Mouse (Mus musculus) forebrain, embryonic 13.5 days (tissue): ENCODE measurements around the gene Cbr1. TPM values are rescaled to one million over a fixed set of nuclear protein-coding genes. Genes with fewer than 3 reads are reported as not detected.
"Not testable (repeated sequence)": the region's sequence is repeated elsewhere in the genome, so short reads cannot be mapped to it uniquely, and the experiment has no call there.

Experiments used
- ATAC-seq: fragments of 200-750 bp; cut with Nextera tagmentation; 2 replicates; pipeline ENCODE4 v1.8.0; 2017
- H3K27ac ChIP-seq: fragments of 300-500 bp; sonication (generic); 2 replicates; pipeline ENCODE4 v1.5.1; 2015; ENCODE audit warnings: inconsistent platforms, mild to moderate bottlenecking, moderate library complexity
- H3K27me3 ChIP-seq: fragments of 300-500 bp; sonication (generic); 2 replicates; pipeline ENCODE4 v1.6.1; 2015; ENCODE audit warnings: mild to moderate bottlenecking, inconsistent platforms
- H3K36me3 ChIP-seq: fragments of 300-500 bp; sonication (generic); 2 replicates; pipeline ENCODE4 v1.6.1; 2015; ENCODE audit warnings: mild to moderate bottlenecking, inconsistent platforms; ENCODE audit not compliant: poor library complexity, severe bottlenecking
- H3K4me1 ChIP-seq: fragments of 300-500 bp; sonication (generic); 2 replicates; pipeline ENCODE4 v1.6.1; 2015; ENCODE audit warnings: inconsistent platforms
- H3K4me2 ChIP-seq: fragments of 300-500 bp; sonication (generic); 2 replicates; pipeline ENCODE4 v1.6.1; 2015; ENCODE audit warnings: inconsistent platforms, mild to moderate bottlenecking, moderate library complexity
- H3K4me3 ChIP-seq: fragments of 300-500 bp; sonication (generic); 2 replicates; pipeline ENCODE4 v1.5.1; 2015; ENCODE audit warnings: mild to moderate bottlenecking, inconsistent platforms
- H3K9ac ChIP-seq: fragments of 300-500 bp; sonication (generic); 2 replicates; pipeline ENCODE4 v1.6.1; 2015; ENCODE audit warnings: mild to moderate bottlenecking, inconsistent platforms
- H3K9me3 ChIP-seq: fragments of 300-500 bp; sonication (generic); replicated peaks from 2 replicates; pipeline ENCODE4 v1.6.1; 2016; ENCODE audit warnings: inconsistent platforms
- WGBS: fragments of 180-500 bp; shearing (Covaris S2); methylation state at CpG from one replicate; pipeline ENCODE4 v1.1.7; 2015; 5-methylcytosine and 5-hydroxymethylcytosine counted together
- polyA plus RNA-seq: library from polyadenylated mRNA; unstranded; fragments of >200 nt; fragmentation: Nextera tagmentation; extraction: Ambion mirVana; gene quantifications from 2 replicates; pipeline ENCODE4 v1.2.1, GENCODE M21; 2015

The Cbr1 gene
- polyA plus RNA-seq, 1 experiment from 2014 or later = 136 TPM

DNA sequence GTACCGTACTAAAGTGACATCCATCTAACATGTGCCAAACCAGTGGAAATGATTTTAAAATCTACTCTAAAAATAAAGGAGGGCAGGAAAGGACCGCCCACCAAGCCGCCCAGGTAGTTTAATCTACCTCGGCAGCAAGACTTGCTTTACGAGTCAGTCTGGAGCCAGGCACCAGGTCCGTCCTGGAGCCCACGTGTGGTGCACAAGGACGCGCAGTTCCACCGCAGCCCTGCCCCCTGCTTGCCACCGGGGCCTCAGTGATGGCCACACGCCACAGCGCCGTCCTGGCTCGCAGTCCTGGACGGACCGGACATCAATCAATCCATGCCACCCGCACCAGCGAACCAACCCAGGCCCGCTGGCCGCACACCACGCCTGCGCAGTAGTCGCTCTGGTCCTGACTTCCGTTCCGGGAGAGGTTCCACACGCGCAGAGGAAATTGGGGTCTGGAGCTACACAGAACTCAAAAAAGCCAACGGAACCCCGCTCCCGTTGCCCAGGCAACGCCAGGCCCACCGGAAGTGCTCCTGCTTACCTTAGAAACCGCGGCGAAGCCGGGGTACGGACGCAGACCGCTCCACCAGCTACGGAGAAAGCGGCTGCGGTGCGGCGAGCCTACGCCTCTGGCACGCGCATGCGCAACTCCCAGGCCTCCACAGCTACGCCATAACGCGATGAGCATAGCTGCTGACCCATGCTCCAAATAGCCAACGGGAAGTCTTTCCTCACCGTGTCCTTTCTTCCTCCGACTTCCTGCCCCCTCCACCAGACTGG is 2.0 kb upstream of the Cbr1 start, which contains the start of gene Setd4:
Gene Setd4, minus strand, starts transcription at position 625 of the 774 bp plus-strand sequence.
- ATAC-seq = peak; percentile 90
- Histone ChIP-seq H3K4me1 (peaks cover 16% of the 10 kb centered on the region), H3K36me3 (peaks cover under 1% of the 10 kb centered on the region; the same call in 1 of the 2 replicates), H3K4me3 (peak within 1 kb of the TSS; percentile 63), H3K9ac (peak within 1 kb of the TSS; percentile 83), H3K9me3 (no peaks in the 10 kb centered on the region), H3K4me2 (peak within 1 kb of the TSS; percentile 84), H3K27ac (peak within 1 kb of the TSS; percentile 91), H3K27me3 (no peaks in the 10 kb centered on the region)
- 2% methylated on average over 55 of the region's 55 CpGs for WGBS

GRCm38 (mm10) chr16:93604481-93604969 is 1.1 kb upstream of the Cbr1 start:
- H3K9ac ChIP-seq = peak overlapping the region; percentile 83
- peak overlapping the region; percentile 84 for H3K4me2 ChIP-seq
- 4% methylated on average over 16 of the region's 16 CpGs for WGBS
- H3K36me3 ChIP-seq = peaks cover 5% of the 10 kb centered on the region; the same call in 1 of the 2 replicates
- peaks cover 25% of the 10 kb centered on the region for H3K4me1 ChIP-seq
- ATAC-seq = no peak
- H3K27me3 ChIP-seq = no peaks in the 10 kb centered on the region
- H3K9me3 ChIP-seq = no peaks in the 10 kb centered on the region
- H3K27ac ChIP-seq = peak overlapping the region; percentile 91
- H3K4me3 ChIP-seq = peak overlapping the region; percentile 63

DNA sequence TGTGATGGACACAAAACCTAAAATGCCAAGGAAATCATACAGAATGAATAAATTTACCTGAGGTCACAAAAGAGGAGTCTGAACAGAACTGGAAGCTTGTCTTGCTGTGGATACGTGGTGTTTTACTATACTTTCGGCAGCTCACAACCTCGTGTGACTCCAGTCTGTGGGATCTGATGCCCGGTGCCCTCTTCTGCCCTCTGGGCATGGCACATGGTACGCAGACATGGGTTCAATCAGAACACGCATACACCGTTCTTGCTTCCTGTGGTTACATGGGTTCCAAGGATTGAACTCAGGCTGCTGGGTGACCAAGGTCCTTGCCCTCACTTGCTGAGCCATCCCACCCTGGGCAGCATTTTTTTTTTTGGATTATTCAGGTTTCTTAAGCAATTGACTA is 493 bp downstream of the Cbr1 start:
- H3K4me1 ChIP-seq = peaks cover 25% of the 10 kb centered on the region
- H3K27me3 ChIP-seq = no peaks in the 10 kb centered on the region
- no peak overlapping the region for H3K27ac ChIP-seq
- peaks cover 19% of the 10 kb centered on the region for H3K36me3 ChIP-seq
- H3K4me2 ChIP-seq = no peak overlapping the region
- no peaks in the 10 kb centered on the region for H3K9me3 ChIP-seq
- H3K9ac ChIP-seq = no peak overlapping the region
- 84% methylated on average over 7 of the region's 7 CpGs for WGBS
- no peak for ATAC-seq
- no peak overlapping the region for H3K4me3 ChIP-seq

DNA sequence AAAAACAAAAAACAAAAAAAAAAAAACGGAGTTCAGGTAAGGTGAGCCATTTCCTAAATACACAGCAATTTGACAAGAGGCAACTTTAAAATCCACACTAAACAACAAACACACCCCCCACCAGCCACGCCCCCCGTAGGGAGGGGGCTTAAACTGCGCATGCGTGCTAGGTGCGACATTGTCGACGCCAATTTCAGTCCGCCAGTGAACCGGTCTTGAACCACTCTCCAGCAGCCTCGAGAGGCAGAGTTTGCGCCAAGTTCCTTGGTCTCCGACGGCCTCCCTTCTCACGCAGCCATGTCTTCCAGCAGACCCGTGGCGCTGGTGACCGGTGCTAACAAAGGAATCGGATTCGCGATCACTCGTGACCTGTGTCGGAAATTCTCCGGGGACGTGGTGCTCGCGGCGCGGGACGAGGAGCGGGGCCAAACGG is 2.0 kb downstream of the Cbr1 start:
- no peaks in the 10 kb centered on the region for H3K27me3 ChIP-seq
- ATAC-seq = peak; percentile 37
- WGBS = under 1% methylated on average over 32 of the region's 32 CpGs
- H3K4me2 ChIP-seq = peak overlapping the region; percentile 86
- peak overlapping the region; percentile 73 for H3K4me3 ChIP-seq
- peaks cover 25% of the 10 kb centered on the region for H3K4me1 ChIP-seq
- H3K27ac ChIP-seq = peak overlapping the region; percentile 51; the same call in 1 of the 2 replicates
- H3K36me3 ChIP-seq = peaks cover 31% of the 10 kb centered on the region
- H3K9me3 ChIP-seq = no peaks in the 10 kb centered on the region
- H3K9ac ChIP-seq = peak overlapping the region; percentile 81

- Histone ChIP-seq H3K36me3 (peaks cover 31% of the 10 kb centered on the region), H3K27me3 (no peaks in the 10 kb centered on the region), H3K4me1 (peaks cover 25% of the 10 kb centered on the region), H3K9ac (peak overlapping the region; percentile 81; the same call in 1 of the 2 replicates), H3K4me2 (peak overlapping the region; percentile 86), H3K9me3 (no peaks in the 10 kb centered on the region), H3K4me3 (peak overlapping the region; percentile 73), H3K27ac (no peak overlapping the region)
- no peak for ATAC-seq
- WGBS = 69% methylated on average over 8 of the region's 8 CpGs
These were observed 3.1 kb downstream of the Cbr1 start for GRCm38 (mm10) chr16:93608731-93609130.

DNA sequence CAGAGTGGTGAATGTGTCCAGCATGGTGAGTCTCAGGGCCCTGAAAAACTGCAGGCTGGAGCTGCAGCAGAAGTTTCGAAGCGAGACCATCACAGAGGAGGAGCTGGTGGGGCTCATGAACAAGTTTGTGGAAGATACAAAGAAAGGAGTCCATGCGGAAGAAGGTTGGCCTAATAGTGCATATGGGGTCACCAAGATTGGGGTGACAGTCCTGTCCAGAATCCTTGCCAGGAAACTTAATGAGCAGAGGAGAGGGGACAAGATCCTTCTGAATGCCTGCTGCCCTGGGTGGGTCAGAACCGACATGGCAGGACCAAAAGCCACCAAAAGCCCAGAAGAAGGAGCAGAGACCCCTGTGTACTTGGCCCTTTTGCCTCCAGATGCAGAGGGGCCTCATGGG is 4.1 kb downstream of the Cbr1 start:
- ATAC-seq = no peak
- WGBS = 94% methylated on average over 4 of the region's 4 CpGs
- Histone ChIP-seq H3K4me2 (no peak overlapping the region), H3K4me1 (peaks cover 18% of the 10 kb centered on the region), H3K4me3 (no peak overlapping the region), H3K27me3 (no peaks in the 10 kb centered on the region), H3K9me3 (no peaks in the 10 kb centered on the region), H3K27ac (no peak overlapping the region), H3K36me3 (peaks cover 31% of the 10 kb centered on the region), H3K9ac (no peak overlapping the region)

DNA sequence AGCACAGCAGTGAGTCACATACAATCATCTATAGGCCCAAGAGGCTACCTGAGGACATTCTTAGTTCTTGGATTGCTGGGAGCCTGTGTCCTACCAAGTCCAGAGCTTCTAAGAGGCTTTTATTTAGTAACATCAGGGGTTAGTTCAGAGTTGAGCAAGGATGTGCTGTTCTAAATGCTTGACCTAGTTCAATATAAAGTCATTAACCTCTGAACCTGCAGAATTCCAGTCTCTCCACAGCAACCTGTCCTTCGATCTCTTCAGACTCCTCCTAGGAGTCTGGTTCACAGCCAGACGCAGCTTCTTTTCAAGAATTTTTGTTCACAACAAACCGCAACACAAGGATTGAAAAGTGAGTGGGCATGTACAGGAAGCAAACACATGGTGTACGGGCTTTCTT is 5.3 kb downstream of the Cbr1 start:
- H3K4me2 ChIP-seq = no peak overlapping the region
- WGBS = 92% methylated on average over 4 of the region's 4 CpGs

GRCm38 (mm10) chr16:93615118-93615870 is 9.6 kb downstream of the Cbr1 start:
- no peaks in the 10 kb centered on the region for H3K4me1 ChIP-seq
- no peak overlapping the region for H3K4me2 ChIP-seq
- H3K4me3 ChIP-seq = no peak overlapping the region
- H3K9me3 ChIP-seq = no peaks in the 10 kb centered on the region
- no peak overlapping the region for H3K27ac ChIP-seq
- H3K9ac ChIP-seq = no peak overlapping the region
- ATAC-seq = no peak
- peaks cover 19% of the 10 kb centered on the region; the same call in 1 of the 2 replicates for H3K36me3 ChIP-seq
- no peaks in the 10 kb centered on the region for H3K27me3 ChIP-seq
- 44% methylated on average over 5 of the region's 5 CpGs for WGBS

More for the DNA sequence above, 5.3 kb downstream of the Cbr1 start:
- Histone ChIP-seq H3K36me3 (peaks cover 31% of the 10 kb centered on the region), H3K4me3 (no peak overlapping the region), H3K4me1 (peaks cover 14% of the 10 kb centered on the region), H3K9me3 (no peaks in the 10 kb centered on the region), H3K9ac (no peak overlapping the region), H3K27ac (no peak overlapping the region), H3K27me3 (no peaks in the 10 kb centered on the region)
- ATAC-seq = no peak

GRCm38 (mm10) chr16:93623759-93624158 is 18.1 kb downstream of the Cbr1 start:
- not testable (repeated sequence) for ATAC-seq, H3K4me3 ChIP-seq, H3K4me2 ChIP-seq, H3K36me3 ChIP-seq, H3K4me1 ChIP-seq, H3K27me3 ChIP-seq, H3K9me3 ChIP-seq, H3K9ac ChIP-seq, H3K27ac ChIP-seq
- WGBS = 90% methylated on average over 4 of the region's 4 CpGs

DNA sequence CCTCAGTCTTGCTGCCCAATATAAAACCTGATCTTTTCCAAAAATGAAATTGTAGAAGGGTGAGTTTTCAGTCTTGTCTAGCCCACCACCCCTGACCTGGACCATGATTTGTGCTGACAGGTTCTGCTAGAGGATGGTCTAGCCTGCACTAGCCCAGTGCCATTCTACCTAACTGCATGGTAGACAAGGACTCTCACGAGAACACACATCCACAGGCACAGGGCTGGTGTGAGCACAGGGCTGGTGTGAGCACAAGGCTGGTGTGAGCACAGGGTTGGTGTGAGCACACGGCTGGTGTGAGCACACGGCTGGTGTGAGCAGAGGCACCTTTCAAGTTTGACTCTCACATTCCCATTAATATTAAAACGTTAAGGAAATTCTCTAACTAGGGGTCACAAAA is 19.0 kb downstream of the Cbr1 start:
- no peaks in the 10 kb centered on the region for H3K4me1 ChIP-seq
- H3K36me3 ChIP-seq = no peaks in the 10 kb centered on the region
- 85% methylated on average over 4 of the region's 4 CpGs for WGBS
- H3K9me3 ChIP-seq = no peaks in the 10 kb centered on the region
- no peak for ATAC-seq
- no peaks in the 10 kb centered on the region for H3K27me3 ChIP-seq
- H3K27ac ChIP-seq = no peak overlapping the region
- H3K4me3 ChIP-seq = no peak overlapping the region
- no peak overlapping the region for H3K9ac ChIP-seq
- no peak overlapping the region for H3K4me2 ChIP-seq

DNA sequence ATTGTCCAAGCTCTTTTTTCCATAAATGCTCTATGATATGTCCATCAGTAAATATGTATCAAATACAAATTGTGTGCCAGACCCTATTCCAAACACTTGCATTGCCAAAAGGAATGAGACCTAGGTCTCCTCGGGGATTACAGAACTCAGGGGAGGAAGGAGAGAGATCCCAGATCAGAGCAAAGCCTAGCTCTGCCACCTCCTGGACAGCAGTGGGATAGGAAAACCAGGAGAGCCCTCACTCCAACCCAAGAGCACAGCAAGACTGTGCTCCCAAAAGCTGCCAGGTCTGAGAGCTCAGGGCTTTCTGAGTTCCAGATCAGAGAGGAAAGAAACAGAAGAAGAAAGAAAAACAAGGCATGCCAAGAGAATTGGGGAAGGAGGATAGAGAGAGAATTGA is 21.1 kb downstream of the Cbr1 start:
- H3K9ac ChIP-seq = no peak overlapping the region
- H3K27me3 ChIP-seq = no peaks in the 10 kb centered on the region
- H3K36me3 ChIP-seq = no peaks in the 10 kb centered on the region
- no peak for ATAC-seq
- H3K9me3 ChIP-seq = no peaks in the 10 kb centered on the region
- H3K4me2 ChIP-seq = no peak overlapping the region
- WGBS = 3% methylated on average over 1 of the region's 1 CpGs
- H3K27ac ChIP-seq = no peak overlapping the region
- H3K4me3 ChIP-seq = no peak overlapping the region
- H3K4me1 ChIP-seq = no peaks in the 10 kb centered on the region

GRCm38 (mm10) chr16:93627761-93628400 is 22.2 kb downstream of the Cbr1 start, which contains the start of gene Gm5678:
Gene Gm5678 (plus strand): TSS chr16:93628097.
- Histone ChIP-seq H3K9me3 (no peaks in the 10 kb centered on the region), H3K9ac (no peak within 1 kb of the TSS), H3K36me3 (no peaks in the 10 kb centered on the region), H3K27ac (no peak within 1 kb of the TSS), H3K4me1 (no peaks in the 10 kb centered on the region), H3K27me3 (no peaks in the 10 kb centered on the region), H3K4me3 (no peak within 1 kb of the TSS), H3K4me2 (no peak within 1 kb of the TSS)
- ATAC-seq = no peak
- WGBS = 84% methylated on average over 23 of the region's 23 CpGs
